Mouse (Mus musculus): Measurements from ENCODE around the gene Dus1l.

DNA sequence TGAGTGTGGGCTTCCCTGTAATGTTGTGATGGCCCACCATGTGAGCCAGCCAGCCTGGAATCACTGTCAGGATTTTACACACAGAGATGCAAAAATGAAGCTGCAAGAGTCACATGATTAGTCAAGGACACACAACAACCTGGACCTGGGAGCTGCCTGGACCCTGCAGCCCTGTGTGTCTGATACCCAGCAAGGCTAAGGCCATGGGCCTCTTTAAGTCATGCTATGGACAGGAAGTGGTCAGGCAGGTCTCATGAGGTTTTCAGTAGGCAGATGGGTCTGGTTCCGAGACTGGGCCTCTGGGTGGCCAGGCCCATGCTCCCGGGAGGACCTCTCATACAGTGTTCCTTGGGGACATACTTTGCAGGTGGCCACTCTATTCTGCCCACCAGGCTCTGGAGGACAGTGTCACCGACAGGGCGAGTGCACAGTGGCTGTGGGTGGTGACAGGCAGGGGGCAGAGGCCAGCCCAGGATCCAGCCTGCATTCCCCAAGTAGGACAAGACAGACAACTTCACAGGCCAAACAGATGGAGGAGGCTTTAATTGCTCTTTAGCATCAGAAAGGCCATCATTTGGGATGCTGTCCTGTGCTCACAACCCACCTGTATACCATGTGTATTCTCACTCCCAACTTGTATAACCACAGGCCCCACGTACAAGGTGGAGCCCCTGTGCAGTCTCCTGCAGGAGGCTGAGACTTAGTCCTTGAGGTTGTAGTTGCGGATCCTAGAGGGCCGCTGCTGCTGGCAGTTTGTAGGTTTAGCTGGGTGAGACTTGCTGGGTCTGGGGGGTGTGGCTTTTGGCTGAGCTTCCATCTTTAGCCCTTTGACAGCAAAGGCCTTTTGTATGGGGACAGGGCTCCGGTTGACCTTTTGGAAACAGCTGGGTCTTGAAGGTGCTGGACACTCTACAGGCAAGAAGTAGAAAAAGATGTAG is 30.1 kb upstream of the Dus1l start:
- TF ChIP-seq CTCF (IDR thresholded peaks at IDR 0.05; ENCODE audit: low read depth): no peak
- no peak for TF ChIP-seq EP300 (optimal IDR thresholded peaks at IDR 0.05)
